Mouse (Mus musculus) erythroblast, embryonic 14.5 days (primary cell): ENCODE results near the gene Lhx8. TPM values are rescaled to one million over a fixed set of nuclear protein-coding genes. Genes with fewer than 3 reads are reported as not detected.

ENCODE experiments used
- H3K27me3 ChIP-seq: 2 replicates; pipeline ENCODE4 v1.6.1; 2012; ENCODE audit warnings: inconsistent platforms; ENCODE audit not compliant: control insufficient read depth
- H3K36me3 ChIP-seq: 2 replicates; pipeline ENCODE4 v1.6.1; 2012; ENCODE audit warnings: mild to moderate bottlenecking, inconsistent platforms; ENCODE audit not compliant: control insufficient read depth
- H3K4me1 ChIP-seq: 2 replicates; pipeline ENCODE4 v1.6.1; 2012; ENCODE audit warnings: inconsistent platforms; ENCODE audit not compliant: control insufficient read depth
- H3K4me3 ChIP-seq: replicated peaks from 2 replicates; pipeline ENCODE3; 2012; ENCODE audit warnings: moderate library complexity, mild to moderate bottlenecking, inconsistent platforms
- H3K9me3 ChIP-seq: 2 replicates; pipeline ENCODE4 v1.6.1; 2012; ENCODE audit warnings: low read length, inconsistent platforms, mixed read lengths; ENCODE audit not compliant: control insufficient read depth
- GATA1 ChIP-seq: IDR thresholded peaks from 2 replicates; pipeline ENCODE4 v1.6.1; 2012; ENCODE audit warnings: low read length, inconsistent platforms, mixed read lengths
- TAL1 ChIP-seq: IDR thresholded peaks from 3 replicates; pipeline ENCODE4 v1.6.1; 2012; ENCODE audit warnings: low read length, inconsistent platforms, mixed read lengths
- polyA plus RNA-seq: library from polyadenylated mRNA; stranded (reverse); fragments of >175 nt; gene quantifications from 2 replicates; pipeline ENCODE4 v1.2.3, GENCODE M21; 2012

Gene Lhx8
- not detected in 2 replicates for polyA plus RNA-seq

DNA sequence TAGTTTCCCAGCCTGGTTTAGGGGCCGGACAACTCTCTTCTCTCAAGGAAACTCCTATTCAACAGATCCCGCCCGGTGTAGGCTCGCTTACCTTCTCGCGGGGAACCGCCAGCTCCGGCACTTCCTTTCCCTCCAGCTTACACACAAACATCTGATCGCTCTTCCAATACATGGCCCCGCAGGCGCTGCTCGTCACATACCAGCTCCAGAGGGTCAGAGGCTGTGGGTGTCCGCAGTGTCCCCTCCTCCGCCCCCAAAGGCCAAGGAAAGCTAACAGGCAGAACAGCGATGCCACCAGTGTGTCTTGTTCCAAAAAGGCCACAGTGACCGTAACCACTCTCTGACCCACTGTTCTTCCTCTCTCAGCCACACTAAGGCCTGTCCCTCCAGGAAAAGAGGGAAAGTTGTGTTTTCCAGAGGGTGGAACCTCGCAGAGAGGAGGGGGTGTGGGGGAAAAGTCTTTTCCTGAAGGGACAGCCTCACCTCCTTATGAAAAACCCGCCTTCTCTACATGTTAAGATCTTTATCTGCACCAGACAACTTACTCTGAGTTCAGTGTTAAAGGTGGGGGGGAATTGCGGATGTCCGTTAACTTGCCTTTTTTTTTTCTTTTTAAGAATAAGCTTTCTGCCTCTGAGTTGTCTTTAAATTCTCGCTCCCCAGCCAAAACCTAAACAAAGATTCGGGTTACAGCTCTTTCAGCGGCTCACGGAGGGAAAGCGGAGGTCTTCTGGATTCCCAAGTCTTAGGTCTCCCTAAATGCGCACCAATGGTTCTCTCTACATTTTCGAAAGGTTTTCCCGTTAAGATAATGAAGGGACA is at the start of gene Lhx8:
Gene Lhx8 (minus strand): TSS at position 479 of the 822 bp plus-strand sequence.
- peaks cover 6% of the 10 kb centered on the region; the same call in 1 of the 2 replicates for H3K9me3 ChIP-seq
- H3K4me1 ChIP-seq = no peaks in the 10 kb centered on the region
- TF ChIP-seq GATA1 (no peak), TAL1 (no peak)
- H3K4me3 ChIP-seq = no peak within 1 kb of the TSS
- no peaks in the 10 kb centered on the region for H3K36me3 ChIP-seq
- H3K27me3 ChIP-seq = peaks cover 100% of the 10 kb centered on the region

DNA sequence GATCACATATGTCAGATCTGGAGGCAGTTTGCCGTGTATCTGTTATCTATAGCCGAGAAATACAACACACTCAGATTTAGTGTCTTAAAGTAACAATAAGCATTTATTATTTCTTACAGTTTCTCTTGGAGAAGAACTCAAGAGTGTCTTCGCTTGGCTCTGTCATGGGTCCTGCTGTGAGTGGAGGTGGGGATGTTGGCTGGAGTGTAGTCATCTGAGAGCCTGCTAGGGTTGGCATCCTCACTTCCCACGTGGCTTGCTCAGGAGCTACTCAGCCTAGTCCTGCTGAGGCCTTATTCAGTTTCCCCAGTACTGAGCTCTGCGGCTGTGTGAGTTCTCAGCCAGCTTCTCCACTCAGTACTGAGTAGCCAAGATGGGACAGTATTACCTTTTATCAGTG is 43.1 kb upstream of the Lhx8 start:
- Histone ChIP-seq H3K9me3 (no peaks in the 10 kb centered on the region), H3K4me1 (no peaks in the 10 kb centered on the region), H3K4me3 (no peak overlapping the region), H3K36me3 (no peaks in the 10 kb centered on the region), H3K27me3 (no peaks in the 10 kb centered on the region)
- TF ChIP-seq GATA1 = no peak
- TF ChIP-seq TAL1 = no peak

- Histone ChIP-seq H3K27me3 (no peaks in the 10 kb centered on the region), H3K9me3 (no peaks in the 10 kb centered on the region), H3K4me3 (no peak overlapping the region), H3K4me1 (no peaks in the 10 kb centered on the region), H3K36me3 (no peaks in the 10 kb centered on the region)
- TF ChIP-seq GATA1 (no peak), TAL1 (no peak)
Measured at GRCm38 (mm10) chr3:154372688-154373087, 42.2 kb upstream of the Lhx8 start.

DNA sequence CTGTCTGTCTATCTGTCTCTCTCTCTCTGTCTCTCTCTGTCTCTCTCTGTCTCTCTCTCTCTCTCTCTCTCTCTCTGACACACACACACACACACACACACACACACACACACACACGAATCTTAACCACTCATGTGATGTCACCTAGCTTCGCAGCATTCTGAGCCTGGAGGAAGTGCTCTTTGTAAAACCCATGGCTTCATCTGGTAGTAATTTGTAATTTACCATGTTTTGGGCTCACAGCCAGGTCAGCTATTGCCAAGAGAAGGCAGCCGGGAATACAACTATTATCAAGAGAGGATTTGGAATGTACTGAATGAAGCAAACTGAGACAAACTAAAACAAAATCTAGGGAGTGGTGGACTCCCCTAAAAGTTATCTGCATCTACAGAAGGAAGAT is 36.9 kb upstream of the Lhx8 start:
- TF ChIP-seq GATA1 (no peak), TAL1 (no peak)
- H3K4me3 ChIP-seq = no peak overlapping the region

GRCm38 (mm10) chr3:154364604-154365209 is 34.2 kb upstream of the Lhx8 start:
- H3K4me3 ChIP-seq = no peak overlapping the region
- TF ChIP-seq GATA1 (no peak), TAL1 (no peak)
- no peaks in the 10 kb centered on the region for H3K9me3 ChIP-seq
- H3K36me3 ChIP-seq = no peaks in the 10 kb centered on the region
- no peaks in the 10 kb centered on the region for H3K4me1 ChIP-seq
- H3K27me3 ChIP-seq = no peaks in the 10 kb centered on the region

More for the DNA sequence above, 36.9 kb upstream of the Lhx8 start:
- H3K9me3 ChIP-seq = no peaks in the 10 kb centered on the region
- no peaks in the 10 kb centered on the region for H3K36me3 ChIP-seq
- no peaks in the 10 kb centered on the region for H3K27me3 ChIP-seq
- H3K4me1 ChIP-seq = no peaks in the 10 kb centered on the region

- Histone ChIP-seq H3K9me3 (no peaks in the 10 kb centered on the region), H3K36me3 (no peaks in the 10 kb centered on the region), H3K4me3 (no peak overlapping the region), H3K27me3 (no peaks in the 10 kb centered on the region), H3K4me1 (no peaks in the 10 kb centered on the region)
- TF ChIP-seq GATA1 (no peak), TAL1 (no peak)
Measured at GRCm38 (mm10) chr3:154363507-154363906, 33.0 kb upstream of the Lhx8 start.

GRCm38 (mm10) chr3:154359231-154359630 is 28.8 kb upstream of the Lhx8 start:
- Histone ChIP-seq H3K4me1 (no peaks in the 10 kb centered on the region), H3K36me3 (no peaks in the 10 kb centered on the region), H3K4me3 (no peak overlapping the region), H3K27me3 (no peaks in the 10 kb centered on the region), H3K9me3 (no peaks in the 10 kb centered on the region)
- TF ChIP-seq TAL1 (no peak), GATA1 (no peak)

- TF ChIP-seq TAL1 (no peak), GATA1 (no peak)
Measured at GRCm38 (mm10) chr3:154340294-154340914, 9.9 kb upstream of the Lhx8 start.

GRCm38 (mm10) chr3:154339649-154340260 is 9.3 kb upstream of the Lhx8 start:
- Histone ChIP-seq H3K27me3 (peaks cover 16% of the 10 kb centered on the region), H3K4me1 (no peaks in the 10 kb centered on the region), H3K9me3 (no peaks in the 10 kb centered on the region), H3K4me3 (no peak overlapping the region), H3K36me3 (no peaks in the 10 kb centered on the region)
- TF ChIP-seq TAL1 (no peak), GATA1 (no peak)

More at GRCm38 (mm10) chr3:154340294-154340914, 9.9 kb upstream of the Lhx8 start:
- Histone ChIP-seq H3K36me3 (no peaks in the 10 kb centered on the region), H3K4me1 (no peaks in the 10 kb centered on the region), H3K27me3 (peaks cover 9% of the 10 kb centered on the region; the same call in 1 of the 2 replicates), H3K9me3 (no peaks in the 10 kb centered on the region), H3K4me3 (no peak overlapping the region)
